8 mouse cellular contexts compared by ENCODE assay signal in the genomic region with DNA sequence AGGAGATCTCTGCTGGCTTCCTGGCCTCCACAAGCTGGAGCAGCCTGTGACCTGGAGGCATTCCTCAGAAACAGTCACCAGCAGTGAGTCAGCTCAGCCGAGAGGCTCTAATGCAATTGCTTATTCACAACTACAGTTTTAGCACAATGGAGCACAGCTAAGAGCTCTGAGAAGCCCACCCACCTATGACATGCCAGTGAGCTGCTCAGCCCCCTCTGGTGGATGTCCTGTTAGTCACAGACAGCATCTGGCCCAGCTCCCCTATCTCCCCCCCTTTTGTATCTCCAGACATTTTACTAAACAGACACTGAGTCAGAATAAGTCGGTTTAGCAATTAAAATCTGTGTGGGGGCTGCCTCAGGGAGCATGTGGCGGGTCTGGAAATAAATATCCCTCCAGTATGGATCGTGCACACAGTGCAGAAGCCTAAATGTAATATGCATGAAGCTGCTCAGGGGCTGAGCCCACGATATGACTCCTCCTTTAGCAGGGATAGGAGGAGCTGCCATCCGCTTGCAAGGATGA.
DNase-seq lines count a peak whose midpoint lies in the region; ATAC-seq and TF ChIP-seq lines count a peak whose summit lies in the region.

No protein-coding gene starts in this region.

- no peak for ATAC-seq in heart, embryonic 12.5 days (ENCODE audit: insufficient number of reproducible peaks, low FRiP score)
- peak; percentile 82 for ATAC-seq in hindbrain, embryonic 11.5 days (ENCODE audit: low FRiP score)

- no peak overlapping the region for H3K9ac ChIP-seq in heart, embryonic 12.5 days
- H3K9ac ChIP-seq in hindbrain, embryonic 11.5 days (ENCODE audit: low read depth, low read length), result no peak overlapping the region

- peak overlapping the region; percentile 52; the same call in 1 of the 2 replicates for H3K27ac ChIP-seq in heart, embryonic 10.5 days
- H3K27ac ChIP-seq in heart, embryonic 12.5 days (ENCODE audit: poor library complexity, severe bottlenecking), result no peak overlapping the region
- no peak overlapping the region for H3K27ac ChIP-seq in hindbrain, embryonic 11.5 days (ENCODE audit: low read depth, low read length)

- no peak for DNase-seq in heart, embryonic 10.5 days (ENCODE audit: low spot score)
- peak; percentile 88 for DNase-seq in brain, embryonic 14.5 days (ENCODE audit: low read depth)
- peak; percentile 59 for DNase-seq in hindbrain, embryonic 11.5 days (ENCODE audit: low spot score)
- peak; percentile 35 for DNase-seq in left cerebral cortex, postnatal 4 days
- peak; percentile 77 for DNase-seq in right cerebral cortex, postnatal 25 days
- DNase-seq in ovary, adult 18-20 months (ENCODE audit: low spot score), result no peak
- no peak for DNase-seq in cerebellum, postnatal 36 days

- H3K36me3 ChIP-seq in heart, embryonic 10.5 days, result no peaks in the 10 kb centered on the region
- H3K36me3 ChIP-seq in heart, embryonic 12.5 days, result no peaks in the 10 kb centered on the region
- no peaks in the 10 kb centered on the region for H3K36me3 ChIP-seq in hindbrain, embryonic 11.5 days (ENCODE audit: control insufficient read depth, insufficient read depth, low read length)

- H3K4me2 ChIP-seq in heart, embryonic 12.5 days, result no peak overlapping the region
- H3K4me2 ChIP-seq in hindbrain, embryonic 11.5 days (replicated peaks; ENCODE audit: low read depth, low read length), result no peak overlapping the region

- 47% methylated on average over 6 of the region's 6 CpGs for WGBS in heart, embryonic 10.5 days
- 43% methylated on average over 6 of the region's 6 CpGs for WGBS in heart, embryonic 12.5 days
- 33% methylated on average over 6 of the region's 6 CpGs for WGBS in hindbrain, embryonic 11.5 days

- no peaks in the 10 kb centered on the region for H3K9me3 ChIP-seq in heart, embryonic 10.5 days
- H3K9me3 ChIP-seq in heart, embryonic 12.5 days (replicated peaks), result no peaks in the 10 kb centered on the region
- no peaks in the 10 kb centered on the region for H3K9me3 ChIP-seq in hindbrain, embryonic 11.5 days (ENCODE audit: control insufficient read depth, low read length)

- no peak overlapping the region for H3K4me3 ChIP-seq in heart, embryonic 10.5 days
- H3K4me3 ChIP-seq in heart, embryonic 12.5 days, result no peak overlapping the region
- no peak overlapping the region for H3K4me3 ChIP-seq in hindbrain, embryonic 11.5 days (ENCODE audit: low read depth, low read length)

- H3K4me1 ChIP-seq in heart, embryonic 10.5 days, result peaks cover 7% of the 10 kb centered on the region; the same call in 1 of the 2 replicates
- H3K4me1 ChIP-seq in heart, embryonic 12.5 days (replicated peaks), result 0 out of 2 replicates have a peak, but pooled peaks cover 5% of the 10 kb centered on the region
- H3K4me1 ChIP-seq in hindbrain, embryonic 11.5 days (replicated peaks; ENCODE audit: control insufficient read depth, insufficient read depth, low read length), result no peaks in the 10 kb centered on the region

- intact Hi-C loops in left cerebral cortex, postnatal 4 days (cut with DNase I), result loop anchor here (10.0 kb wide), 1 partner anchor 200 kb away; no protein-coding TSS in a partner anchor

- no peaks in the 10 kb centered on the region for H3K27me3 ChIP-seq in heart, embryonic 10.5 days (ENCODE audit: insufficient read depth, poor library complexity, severe bottlenecking)
- no peaks in the 10 kb centered on the region for H3K27me3 ChIP-seq in heart, embryonic 12.5 days (replicated peaks)
- no peaks in the 10 kb centered on the region for H3K27me3 ChIP-seq in hindbrain, embryonic 11.5 days (ENCODE audit: control insufficient read depth, insufficient read depth, low read length)

- peak; percentile 53; the same call in 1 of the 2 replicates for TF ChIP-seq CTCF in brain, embryonic 14.5 days (IDR thresholded peaks at IDR 0.05; ENCODE audit: borderline replicate concordance, extremely low read depth, insufficient read depth, insufficient read length)

- TF ChIP-seq POLR2A in brain, embryonic 14.5 days (IDR thresholded peaks at IDR 0.05; ENCODE audit: borderline replicate concordance, extremely low read depth, insufficient read depth, insufficient read length, poor library complexity, severe bottlenecking), result no peak

Comparison
In these comparisons a context has a peak if more than half of its experiments do, and no peak if none do; other contexts are left out.
1. DNase-seq: peak in brain, embryonic 14.5 days (single experiment), hindbrain, embryonic 11.5 days (single experiment), left cerebral cortex, postnatal 4 days (single experiment) and right cerebral cortex, postnatal 25 days (single experiment); none in heart, embryonic 10.5 days (single experiment), ovary, adult 18-20 months (single experiment) and cerebellum, postnatal 36 days (0 of 2).